Mouse (Mus musculus): Measurements from ENCODE around the gene Ptch2. TPM values are rescaled to one million over a fixed set of nuclear protein-coding genes. Genes with fewer than 3 reads are reported as not detected.

Gene Ptch2
- polyA plus RNA-seq, 1 experiment from 2014 or later: 9.0 TPM

DNA sequence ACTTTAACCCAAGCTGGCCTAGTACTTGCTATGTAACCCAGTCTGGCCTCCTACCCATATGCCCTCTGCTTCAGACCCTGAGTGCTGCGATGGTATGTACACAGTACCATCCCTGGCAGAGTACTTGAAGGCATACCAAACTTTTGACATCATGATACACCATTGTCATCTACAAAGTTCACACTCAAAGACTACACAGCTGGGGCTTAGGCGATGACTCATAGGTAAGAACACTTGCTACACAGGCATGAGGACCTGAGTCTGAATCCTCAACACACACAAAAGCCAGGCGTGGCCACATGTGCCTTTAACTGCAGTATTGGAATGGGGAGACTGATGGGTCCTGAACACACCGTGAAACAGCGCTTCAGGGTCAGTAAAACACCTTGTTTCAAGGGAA lies 24.7 kb upstream of the Ptch2 start:
- H3K36me3 ChIP-seq (replicated peaks): peaks cover 23% of the 10 kb centered on the region
- no peaks in the 10 kb centered on the region for H3K4me1 ChIP-seq
- 97% methylated on average over 5 of the region's 5 CpGs for WGBS
- H3K9me3 ChIP-seq: no peaks in the 10 kb centered on the region
- H3K27ac ChIP-seq: no peak overlapping the region
- ATAC-seq (replicated peaks): no peak
- no peak overlapping the region for H3K4me2 ChIP-seq
- peaks cover 10% of the 10 kb centered on the region; the same call in 1 of the 2 replicates for H3K27me3 ChIP-seq (replicated peaks)
- H3K9ac ChIP-seq: no peak overlapping the region
- H3K4me3 ChIP-seq: no peak overlapping the region

GRCm38 (mm10) chr4:117087948-117088640 lies 7.8 kb upstream of the Ptch2 start:
- no peaks in the 10 kb centered on the region for H3K27me3 ChIP-seq (replicated peaks)
- no peak overlapping the region for H3K4me2 ChIP-seq
- no peak overlapping the region for H3K4me3 ChIP-seq
- no peak overlapping the region for H3K27ac ChIP-seq
- no peak for ATAC-seq (replicated peaks)
- WGBS: 83% methylated on average over 7 of the region's 7 CpGs
- no peaks in the 10 kb centered on the region for H3K9me3 ChIP-seq
- no peak overlapping the region for H3K9ac ChIP-seq
- no peaks in the 10 kb centered on the region for H3K4me1 ChIP-seq
- H3K36me3 ChIP-seq (replicated peaks): peaks cover 7% of the 10 kb centered on the region; the same call in 1 of the 2 replicates

GRCm38 (mm10) chr4:117090586-117090985 lies 5.3 kb upstream of the Ptch2 start:
- H3K36me3 ChIP-seq (replicated peaks): peaks cover 7% of the 10 kb centered on the region; the same call in 1 of the 2 replicates
- no peak overlapping the region for H3K27ac ChIP-seq
- WGBS: 84% methylated on average over 7 of the region's 7 CpGs
- H3K4me1 ChIP-seq: peaks cover 3% of the 10 kb centered on the region
- no peaks in the 10 kb centered on the region for H3K9me3 ChIP-seq
- H3K9ac ChIP-seq: no peak overlapping the region
- no peak overlapping the region for H3K4me2 ChIP-seq
- ATAC-seq (replicated peaks): no peak
- no peaks in the 10 kb centered on the region for H3K27me3 ChIP-seq (replicated peaks)
- no peak overlapping the region for H3K4me3 ChIP-seq

DNA sequence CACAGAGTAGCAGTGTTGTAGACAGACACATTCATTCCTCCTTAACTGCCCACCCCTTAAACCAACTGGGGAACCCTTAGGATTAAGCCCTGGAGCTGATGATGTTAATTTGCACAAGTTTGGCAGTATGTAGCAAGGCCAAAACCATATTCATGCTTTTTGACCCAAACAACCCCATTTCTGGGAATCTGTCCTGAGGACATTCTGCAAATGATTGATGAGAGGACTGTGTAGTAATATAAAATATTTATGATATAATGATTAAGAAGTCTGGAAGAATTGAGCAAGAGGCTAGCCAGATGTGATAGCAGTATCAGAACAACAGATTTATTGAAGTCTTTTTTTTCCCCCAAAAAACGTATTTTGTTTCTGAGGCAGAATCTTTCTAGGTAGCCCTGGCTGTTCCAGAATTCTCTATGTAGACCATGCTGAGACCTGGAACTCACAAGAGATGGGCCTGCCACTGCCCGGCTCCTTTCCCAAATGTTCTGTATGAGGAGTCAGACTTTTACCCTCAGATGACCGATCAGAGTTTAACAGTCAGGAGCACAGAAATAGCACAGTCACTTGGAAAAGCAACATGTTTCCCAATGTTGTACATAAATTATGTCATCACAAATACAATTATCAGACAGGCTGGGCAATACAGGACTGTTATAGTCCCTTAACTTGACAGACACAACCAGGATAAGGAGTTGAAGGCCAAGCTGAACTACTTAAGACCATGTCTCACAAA lies 1.1 kb upstream of the Ptch2 start:
- 81% methylated on average over 3 of the region's 3 CpGs for WGBS
- Histone ChIP-seq H3K27ac (no peak overlapping the region), H3K27me3 (replicated peaks) (no peaks in the 10 kb centered on the region), H3K4me2 (0 out of 2 replicates have a peak overlapping the region, but pooled peaks have one; percentile 93), H3K9ac (no peak overlapping the region), H3K4me3 (no peak overlapping the region), H3K36me3 (replicated peaks) (no peaks in the 10 kb centered on the region), H3K9me3 (no peaks in the 10 kb centered on the region), H3K4me1 (peaks cover 21% of the 10 kb centered on the region)
- no peak for ATAC-seq (replicated peaks)

- peak overlapping the region; percentile 51 for H3K27ac ChIP-seq
- peak overlapping the region; percentile 93 for H3K4me2 ChIP-seq
- no peaks in the 10 kb centered on the region for H3K36me3 ChIP-seq (replicated peaks)
- H3K4me1 ChIP-seq: peaks cover 21% of the 10 kb centered on the region
- ATAC-seq (replicated peaks): no peak
- 13% methylated on average over 5 of the region's 5 CpGs for WGBS
- no peaks in the 10 kb centered on the region for H3K9me3 ChIP-seq
- peak overlapping the region; percentile 72 for H3K9ac ChIP-seq
- no peaks in the 10 kb centered on the region for H3K27me3 ChIP-seq (replicated peaks)
- peak overlapping the region; percentile 71 for H3K4me3 ChIP-seq
Measured at GRCm38 (mm10) chr4:117096666-117097065, 791 bp downstream of the Ptch2 start.

DNA sequence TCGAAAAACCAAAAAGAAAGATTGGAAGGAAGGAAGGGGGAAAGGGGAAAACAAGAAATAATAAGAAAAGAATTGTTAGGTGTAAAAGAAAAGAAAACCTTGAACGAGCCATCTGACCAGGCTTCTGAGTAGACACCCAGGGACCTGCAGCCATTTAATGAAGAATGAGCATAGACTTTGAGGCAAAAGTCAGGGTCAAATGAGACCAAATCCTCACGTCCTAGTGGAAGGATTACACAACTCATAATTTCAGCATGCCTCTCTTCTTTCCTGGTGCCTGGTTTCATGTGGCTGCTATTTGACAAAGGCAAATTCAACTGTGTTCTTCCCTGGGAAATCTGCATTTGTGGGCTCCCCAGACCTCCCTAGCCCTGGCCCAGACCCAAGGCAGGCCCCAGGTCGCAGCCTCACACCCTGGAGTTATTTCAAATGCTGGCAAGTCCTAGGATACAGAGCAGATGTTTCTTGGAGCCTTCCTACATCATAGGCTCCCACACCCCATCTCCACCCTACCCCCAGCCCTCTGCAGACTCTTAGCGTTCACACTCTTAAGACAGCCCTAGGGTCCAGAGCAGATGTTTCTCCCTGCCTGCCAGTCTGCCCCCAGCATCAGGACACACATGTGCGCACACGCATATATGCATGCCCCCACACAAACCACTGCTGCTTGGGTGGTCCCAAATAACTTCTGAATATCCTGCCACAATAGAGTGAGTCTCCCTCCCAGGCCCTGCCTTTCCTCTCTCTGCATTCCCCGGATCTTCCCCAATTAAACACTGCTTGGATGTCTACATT lies 2.3 kb downstream of the Ptch2 start:
- H3K27ac ChIP-seq: no peak overlapping the region
- peaks cover 21% of the 10 kb centered on the region for H3K4me1 ChIP-seq
- ATAC-seq (replicated peaks): no peak
- H3K4me2 ChIP-seq: peak overlapping the region; percentile 93; the same call in 1 of the 2 replicates
- no peak overlapping the region for H3K9ac ChIP-seq
- no peaks in the 10 kb centered on the region for H3K27me3 ChIP-seq (replicated peaks)
- no peaks in the 10 kb centered on the region for H3K36me3 ChIP-seq (replicated peaks)
- H3K4me3 ChIP-seq: no peak overlapping the region
- 45% methylated on average over 8 of the region's 8 CpGs for WGBS
- no peaks in the 10 kb centered on the region for H3K9me3 ChIP-seq

- Histone ChIP-seq H3K4me3 (no peak overlapping the region), H3K4me2 (no peak overlapping the region), H3K4me1 (peaks cover 21% of the 10 kb centered on the region), H3K36me3 (replicated peaks) (no peaks in the 10 kb centered on the region), H3K9me3 (no peaks in the 10 kb centered on the region), H3K27ac (no peak overlapping the region), H3K27me3 (replicated peaks) (no peaks in the 10 kb centered on the region), H3K9ac (no peak overlapping the region)
- WGBS: 45% methylated on average over 2 of the region's 2 CpGs
- no peak for ATAC-seq (replicated peaks)
Measured at GRCm38 (mm10) chr4:117098764-117099036, 2.8 kb downstream of the Ptch2 start.

DNA sequence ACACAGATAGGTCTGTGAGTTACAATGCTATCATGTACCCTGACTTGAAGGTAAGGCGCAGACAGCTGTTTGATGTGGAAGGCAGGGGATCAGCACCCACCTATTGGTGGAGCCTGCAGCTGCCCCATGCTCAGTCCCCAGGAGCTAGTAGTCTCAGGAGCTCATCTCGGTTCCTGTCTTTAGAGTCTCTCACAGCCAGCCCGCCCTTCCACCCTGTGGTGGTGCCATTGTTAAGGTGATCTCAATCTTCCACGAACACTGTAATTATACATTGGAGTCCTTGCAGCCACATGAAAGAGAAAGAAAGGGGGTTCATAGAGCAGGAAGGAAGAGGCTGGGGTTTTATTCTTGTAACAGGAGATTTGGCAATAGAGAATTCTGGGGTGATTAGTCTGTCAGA lies 4.2 kb downstream of the Ptch2 start:
- no peak overlapping the region for H3K27ac ChIP-seq
- no peak for ATAC-seq (replicated peaks)
- 71% methylated on average over 4 of the region's 4 CpGs for whole genome bisulfite sequencing
- H3K36me3 ChIP-seq (replicated peaks): no peaks in the 10 kb centered on the region
- H3K4me1 ChIP-seq: peaks cover 21% of the 10 kb centered on the region
- H3K9me3 ChIP-seq: no peaks in the 10 kb centered on the region
- H3K9ac ChIP-seq: no peak overlapping the region
- no peak overlapping the region for H3K4me2 ChIP-seq
- H3K4me3 ChIP-seq: no peak overlapping the region
- no peaks in the 10 kb centered on the region for H3K27me3 ChIP-seq (replicated peaks)

- Histone ChIP-seq H3K4me2 (no peak overlapping the region), H3K4me3 (no peak overlapping the region), H3K27me3 (replicated peaks) (no peaks in the 10 kb centered on the region), H3K4me1 (peaks cover 21% of the 10 kb centered on the region), H3K36me3 (replicated peaks) (no peaks in the 10 kb centered on the region), H3K9me3 (no peaks in the 10 kb centered on the region), H3K9ac (no peak overlapping the region), H3K27ac (no peak overlapping the region)
- ATAC-seq (replicated peaks): no peak
- 48% methylated on average over 7 of the region's 7 CpGs for WGBS
Measured at GRCm38 (mm10) chr4:117101218-117101617, 5.3 kb downstream of the Ptch2 start.

GRCm38 (mm10) chr4:117104672-117105071 lies 8.8 kb downstream of the Ptch2 start:
- no peaks in the 10 kb centered on the region for H3K9me3 ChIP-seq
- no peak overlapping the region for H3K9ac ChIP-seq
- H3K4me3 ChIP-seq: no peak overlapping the region
- no peak for ATAC-seq (replicated peaks)
- no peak overlapping the region for H3K4me2 ChIP-seq
- H3K27me3 ChIP-seq (replicated peaks): no peaks in the 10 kb centered on the region
- 79% methylated on average over 10 of the region's 10 CpGs for WGBS
- H3K36me3 ChIP-seq (replicated peaks): 0 out of 2 replicates have a peak, but pooled peaks cover 4% of the 10 kb centered on the region
- H3K4me1 ChIP-seq: peaks cover 6% of the 10 kb centered on the region; the same call in 1 of the 2 replicates
- no peak overlapping the region for H3K27ac ChIP-seq

GRCm38 (mm10) chr4:117105127-117105526 lies 9.3 kb downstream of the Ptch2 start:
- no peak overlapping the region for H3K9ac ChIP-seq
- H3K4me2 ChIP-seq: no peak overlapping the region
- 44% methylated on average over 10 of the region's 10 CpGs for WGBS
- H3K9me3 ChIP-seq: no peaks in the 10 kb centered on the region
- no peak overlapping the region for H3K4me3 ChIP-seq
- ATAC-seq (replicated peaks): no peak
- H3K27me3 ChIP-seq (replicated peaks): no peaks in the 10 kb centered on the region
- H3K4me1 ChIP-seq: peaks cover 6% of the 10 kb centered on the region; the same call in 1 of the 2 replicates
- H3K36me3 ChIP-seq (replicated peaks): peaks cover 4% of the 10 kb centered on the region; the same call in 1 of the 2 replicates
- H3K27ac ChIP-seq: no peak overlapping the region

DNA sequence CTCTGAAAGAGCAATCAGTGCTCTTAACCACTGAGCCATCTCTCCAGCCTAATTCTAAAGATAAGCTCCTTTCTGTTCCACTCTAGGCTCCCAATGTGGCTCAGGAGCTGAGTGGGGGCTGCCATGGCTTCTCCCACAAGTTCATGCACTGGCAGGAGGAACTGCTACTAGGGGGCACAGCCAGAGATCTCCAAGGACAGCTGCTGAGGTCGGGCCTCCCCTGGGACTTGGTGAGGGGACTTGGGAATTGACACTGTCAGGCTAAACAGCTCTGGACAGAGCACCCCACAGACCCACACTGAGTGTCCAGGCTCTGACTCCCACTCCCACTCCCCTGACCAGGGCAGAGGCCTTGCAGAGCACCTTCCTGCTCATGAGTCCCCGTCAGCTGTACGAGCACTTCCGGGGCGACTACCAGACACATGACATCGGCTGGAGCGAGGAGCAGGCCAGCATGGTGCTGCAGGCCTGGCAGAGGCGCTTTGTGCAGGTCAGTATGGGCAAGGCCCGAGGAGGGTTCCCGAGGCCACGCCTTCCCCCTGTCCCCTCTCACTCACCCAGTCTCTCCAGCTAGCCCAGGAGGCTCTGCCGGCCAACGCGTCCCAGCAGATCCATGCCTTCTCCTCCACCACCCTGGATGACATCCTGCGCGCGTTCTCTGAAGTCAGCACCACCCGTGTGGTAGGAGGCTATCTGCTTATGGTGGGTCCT lies 12.1 kb downstream of the Ptch2 start:
- Histone ChIP-seq H3K4me2 (no peak overlapping the region), H3K4me3 (no peak overlapping the region), H3K9ac (no peak overlapping the region), H3K27me3 (replicated peaks) (no peaks in the 10 kb centered on the region), H3K36me3 (replicated peaks) (peaks cover 13% of the 10 kb centered on the region; the same call in 1 of the 2 replicates), H3K27ac (no peak overlapping the region), H3K4me1 (peaks cover 6% of the 10 kb centered on the region; the same call in 1 of the 2 replicates), H3K9me3 (no peaks in the 10 kb centered on the region)
- 91% methylated on average over 18 of the region's 18 CpGs for WGBS
- ATAC-seq (replicated peaks): no peak

Data from midbrain, embryonic 15.5 days (tissue).